Mouse (Mus musculus) heart, adult 2 months (tissue): Measurements from ENCODE around the gene Zcchc24. TPM values are rescaled to one million over a fixed set of nuclear protein-coding genes. Genes with fewer than 3 reads are reported as not detected.
A peak's percentile ranks its signal among the peaks of the same experiment; 100 is the strongest.

Experiments
- DNase-seq, 2 experiments: peaks; one replicate each; pipeline ENCODE4 v3.0.0; 2021
- H3K27ac ChIP-seq: fragments of 200-600 bp; 2 replicates; pipeline ENCODE4 v1.8.1; 2022
- H3K27me3 ChIP-seq: fragments of 200-500 bp; 2 replicates; pipeline ENCODE4 v1.6.1; 2012; ENCODE audit warnings: mild to moderate bottlenecking, low read length, inconsistent platforms, mixed read lengths; ENCODE audit not compliant: control insufficient read depth, insufficient read depth
- H3K36me3 ChIP-seq: fragments of 200-500 bp; 2 replicates; pipeline ENCODE4 v1.6.1; 2012; ENCODE audit warnings: low read length, inconsistent platforms; ENCODE audit not compliant: control insufficient read depth, insufficient read depth
- H3K4me1 ChIP-seq: fragments of 200-500 bp; 2 replicates; pipeline ENCODE4 v1.6.1; 2011; ENCODE audit warnings: low read length; ENCODE audit not compliant: control insufficient read depth, insufficient read depth
- H3K4me3 ChIP-seq: fragments of 200-600 bp; 2 replicates; pipeline ENCODE4 v1.8.1; 2022
- H3K79me2 ChIP-seq: fragments of 200-500 bp; replicated peaks from 2 replicates; pipeline ENCODE4 v1.6.1; 2012; ENCODE audit warnings: mild to moderate bottlenecking, inconsistent platforms, low read length, moderate library complexity, mixed read lengths; ENCODE audit not compliant: control insufficient read depth, insufficient read depth
- H3K9ac ChIP-seq: fragments of 200-500 bp; 2 replicates; pipeline ENCODE4 v1.6.1; 2012; ENCODE audit warnings: low read depth, mild to moderate bottlenecking, control low read depth, inconsistent platforms, low read length, mixed read lengths
- CTCF ChIP-seq: fragments of 200-600 bp; IDR thresholded peaks from 2 replicates; pipeline ENCODE4 v1.8.1; 2022; ENCODE audit warnings: antibody characterized with exemption, mild to moderate bottlenecking, moderate library complexity
- EP300 ChIP-seq: fragments of 200-500 bp; IDR thresholded peaks from 2 replicates; pipeline ENCODE4 v1.6.1; 2011; ENCODE audit warnings: low read depth, low read length, control low read depth; ENCODE audit not compliant: insufficient read depth
- POLR2A ChIP-seq: fragments of 200-500 bp; IDR thresholded peaks from 2 replicates; pipeline ENCODE4 v1.6.1; 2011; ENCODE audit warnings: mild to moderate bottlenecking, low read depth, low read length, control low read depth; ENCODE audit not compliant: insufficient read depth
- WGBS: fragments of 180-500 bp; shearing (Covaris S2); methylation state at CpG from one replicate; pipeline ENCODE4 v1.1.7; 2018; 5-methylcytosine and 5-hydroxymethylcytosine counted together
- intact Hi-C: fragments of 180-260 bp; cut with DNase I; formaldehyde crosslinking; loops from one replicate; pipeline ENCODE4 v1.15.1; 2025
- polyA plus RNA-seq: library from polyadenylated mRNA; depleted of rRNA; stranded (reverse); fragments of >200 nt; gene quantifications from 2 replicates; pipeline ENCODE4 v1.2.3, GENCODE M21; 2012
- total RNA-seq, 2 experiments: library from RNA; stranded (reverse); gene quantifications; 2 replicates each; pipeline ENCODE4 v1.2.3; 2021

The Zcchc24 gene
- total and polyA plus RNA-seq, 3 experiments = 27.3 to 33.5 (median 33.5) TPM

DNA sequence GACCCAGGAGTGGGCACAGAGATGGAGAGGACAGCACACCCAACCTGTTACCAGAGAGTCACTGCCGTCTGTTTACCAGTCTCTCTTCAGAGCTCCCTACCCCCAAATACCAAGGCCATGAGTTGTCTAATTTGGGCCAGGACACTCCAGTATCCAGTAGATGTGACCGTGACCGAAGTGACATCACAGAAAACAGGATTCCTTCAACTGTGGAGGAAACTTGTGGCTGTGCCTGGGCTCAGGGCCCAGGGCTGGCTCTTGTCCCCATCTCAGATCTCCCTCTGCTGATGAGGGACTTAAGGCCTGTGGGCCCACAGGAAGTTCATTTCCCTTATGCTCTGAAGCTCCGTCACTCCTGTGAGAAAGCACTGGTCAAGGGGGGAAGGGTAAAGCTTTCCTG lies 60.4 kb downstream of the Zcchc24 start:
- peak; percentile 76 to 84 for DNase-seq
- no peaks in the 10 kb centered on the region for H3K36me3 ChIP-seq
- TF ChIP-seq POLR2A (no peak), CTCF (peak; percentile 17; the same call in 1 of the 2 replicates)
- H3K4me3 ChIP-seq = no peak overlapping the region
- intact Hi-C loops = no loop called here
- 0 out of 2 replicates have a peak overlapping the region, but pooled peaks have one; percentile 22 for H3K9ac ChIP-seq
- no peaks in the 10 kb centered on the region for H3K27me3 ChIP-seq
- peaks cover 18% of the 10 kb centered on the region for H3K4me1 ChIP-seq
- H3K79me2 ChIP-seq = no peaks in the 10 kb centered on the region
- WGBS = 25% methylated on average over 4 of the region's 4 CpGs
- peak overlapping the region; percentile 63 for H3K27ac ChIP-seq

DNA sequence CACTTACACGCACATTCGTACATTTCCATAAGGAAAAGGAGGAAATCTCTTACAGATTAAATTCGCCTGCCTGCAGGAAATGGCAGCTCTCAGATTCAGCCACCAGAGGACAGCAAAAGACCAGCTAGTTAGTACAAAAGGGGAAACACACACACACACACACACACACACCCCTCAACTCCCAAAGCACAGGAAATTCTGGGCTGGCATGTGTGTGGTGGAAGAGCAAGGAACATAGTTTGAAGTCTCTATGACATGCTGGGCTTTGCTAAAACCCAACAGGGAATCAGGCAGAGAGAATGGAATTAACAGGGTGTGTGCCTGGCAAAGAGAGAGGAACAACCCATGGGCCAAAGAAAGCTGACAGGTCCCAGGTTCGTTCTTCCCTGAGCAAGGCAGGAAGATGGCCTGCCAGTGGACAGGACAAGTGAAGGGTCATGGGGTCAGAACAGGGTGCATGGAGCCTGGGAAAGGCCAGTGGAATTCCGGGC lies 61.1 kb downstream of the Zcchc24 start:
- Histone ChIP-seq H3K27ac (peak overlapping the region; percentile 63), H3K27me3 (no peaks in the 10 kb centered on the region), H3K4me1 (peaks cover 18% of the 10 kb centered on the region), H3K4me3 (no peak overlapping the region), H3K9ac (no peak overlapping the region), H3K79me2 (no peaks in the 10 kb centered on the region), H3K36me3 (no peaks in the 10 kb centered on the region)
- intact Hi-C loops = loop anchor here (1.0 kb wide), 1 partner anchor 95 kb away; no protein-coding TSS in a partner anchor
- TF ChIP-seq EP300 = peak; percentile 75
- TF ChIP-seq POLR2A = no peak
- peak; percentile 80 for TF ChIP-seq CTCF
- 33% methylated on average over 5 of the region's 5 CpGs for WGBS
- peak; percentile 60 to 66 for DNase-seq

DNA sequence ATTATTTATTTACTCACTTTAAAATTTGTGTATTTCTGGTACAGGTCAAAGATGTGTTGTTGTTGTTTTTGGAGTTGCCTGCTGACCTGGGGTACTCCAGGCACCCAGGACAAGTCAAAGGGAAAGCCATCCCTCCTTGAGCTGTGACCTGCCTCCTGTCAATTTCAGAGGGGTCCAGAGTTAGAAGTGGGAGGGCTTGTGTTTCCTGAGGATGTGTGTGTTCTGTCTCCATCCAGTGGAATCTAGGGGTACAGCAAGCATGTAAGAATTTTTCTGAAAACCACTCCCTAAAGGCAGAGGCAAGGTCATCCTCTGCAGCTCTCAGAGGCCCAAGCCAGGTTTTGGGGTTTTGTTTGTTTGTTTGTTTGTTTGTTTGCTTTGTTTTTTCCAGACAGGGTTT lies 66.9 kb downstream of the Zcchc24 start:
- Histone ChIP-seq H3K79me2 (no peaks in the 10 kb centered on the region), H3K36me3 (no peaks in the 10 kb centered on the region), H3K27ac (no peak overlapping the region), H3K27me3 (no peaks in the 10 kb centered on the region), H3K9ac (no peak overlapping the region), H3K4me3 (no peak overlapping the region), H3K4me1 (no peaks in the 10 kb centered on the region)
- TF ChIP-seq CTCF = peak; percentile 77
- TF ChIP-seq EP300 = no peak
- intact Hi-C loops = no loop called here
- DNase-seq = no peak

- WGBS = 57% methylated on average over 2 of the region's 2 CpGs
- Histone ChIP-seq H3K36me3 (no peaks in the 10 kb centered on the region), H3K79me2 (no peaks in the 10 kb centered on the region), H3K27ac (no peak overlapping the region; the same call in 1 of the 2 replicates), H3K4me1 (peaks cover 11% of the 10 kb centered on the region), H3K27me3 (no peaks in the 10 kb centered on the region), H3K4me3 (no peak overlapping the region), H3K9ac (no peak overlapping the region)
- TF ChIP-seq CTCF = no peak
- TF ChIP-seq EP300 = no peak
- no peak for TF ChIP-seq POLR2A
- intact Hi-C loops = no loop called here
- no peak for DNase-seq
These were observed 72.5 kb downstream of the Zcchc24 start for GRCm38 (mm10) chr14:25696356-25696755.

GRCm38 (mm10) chr14:25695059-25695458 lies 73.8 kb downstream of the Zcchc24 start:
- peak overlapping the region; percentile 85 for H3K9ac ChIP-seq
- H3K4me1 ChIP-seq = peaks cover 11% of the 10 kb centered on the region
- H3K36me3 ChIP-seq = no peaks in the 10 kb centered on the region
- 22% methylated on average over 6 of the region's 6 CpGs for WGBS
- peak overlapping the region; percentile 89 for H3K27ac ChIP-seq
- no peaks in the 10 kb centered on the region for H3K79me2 ChIP-seq
- intact Hi-C loops = loop anchor here (2.0 kb wide), 1 partner anchor 34 kb away; no protein-coding TSS in a partner anchor
- DNase-seq = no peak
- no peaks in the 10 kb centered on the region for H3K27me3 ChIP-seq
- H3K4me3 ChIP-seq = peak overlapping the region; percentile 64
- TF ChIP-seq POLR2A (no peak), CTCF (no peak), EP300 (no peak)

DNA sequence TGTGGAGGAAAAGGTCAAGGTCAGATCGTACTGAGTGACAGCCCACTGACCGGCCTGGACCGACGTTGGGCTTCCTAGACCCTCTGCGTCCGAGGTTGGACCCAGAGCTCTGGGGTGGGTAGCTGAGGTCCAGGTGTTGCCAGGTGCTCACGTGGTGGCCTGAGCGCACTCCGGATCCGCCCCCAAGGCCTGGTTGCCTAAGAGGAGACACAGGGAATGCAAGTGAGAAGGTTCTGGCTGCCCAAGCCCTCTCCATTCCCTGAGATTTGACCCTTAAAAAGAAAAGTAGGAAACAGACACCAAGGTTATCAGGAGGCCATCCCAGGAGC lies 74.3 kb downstream of the Zcchc24 start:
- Histone ChIP-seq H3K27me3 (no peaks in the 10 kb centered on the region), H3K4me3 (peak overlapping the region; percentile 64), H3K36me3 (no peaks in the 10 kb centered on the region), H3K9ac (peak overlapping the region; percentile 85), H3K79me2 (no peaks in the 10 kb centered on the region), H3K4me1 (peaks cover 11% of the 10 kb centered on the region), H3K27ac (peak overlapping the region; percentile 89)
- no peak for DNase-seq
- WGBS = 4% methylated on average over 10 of the region's 10 CpGs
- no peak for TF ChIP-seq POLR2A
- no peak for TF ChIP-seq CTCF
- TF ChIP-seq EP300 = no peak
- intact Hi-C loops = loop anchor here (2.0 to 5.0 kb wide), 2 partner anchors 34 to 107 kb away; no protein-coding TSS in a partner anchor
